Mouse (Mus musculus) 3T3-L1 (cell line): ENCODE data around the gene Cbx2.

ENCODE experiments used
- DNase-seq: peaks from one replicate; pipeline ENCODE4 v3.0.0-alpha.2; 2015; ENCODE audit warnings: low read depth, low spot score

Gene Cbx2

GRCm38 (mm10) chr11:119017506-119017905, 5.3 kb upstream of the Cbx2 start:
- DNase-seq = no peak

- peak; percentile 81 for DNase-seq
These were observed 1.6 kb upstream of the Cbx2 start for GRCm38 (mm10) chr11:119021180-119021579.

GRCm38 (mm10) chr11:119022068-119022894, 481 bp upstream of the Cbx2 start:
- DNase-seq = peak; percentile 21

- peak; percentile 26 for DNase-seq
These were observed 836 bp downstream of the Cbx2 start for GRCm38 (mm10) chr11:119023616-119023980.

GRCm38 (mm10) chr11:119024260-119024659, 1.5 kb downstream of the Cbx2 start:
- peak; percentile 36 for DNase-seq

GRCm38 (mm10) chr11:119026203-119026602, 3.4 kb downstream of the Cbx2 start:
- peak; percentile 27 for DNase-seq

GRCm38 (mm10) chr11:119033874-119034558, 11.3 kb downstream of the Cbx2 start:
- DNase-seq = peak; percentile 81

GRCm38 (mm10) chr11:119034635-119035034, 11.9 kb downstream of the Cbx2 start:
- no peak for DNase-seq

GRCm38 (mm10) chr11:119035094-119035685, 12.4 kb downstream of the Cbx2 start:
- DNase-seq = no peak

GRCm38 (mm10) chr11:119035686-119036165, 13.0 kb downstream of the Cbx2 start:
- no peak for DNase-seq

- no peak for DNase-seq
These were observed 13.7 kb downstream of the Cbx2 start for GRCm38 (mm10) chr11:119036447-119036846.

GRCm38 (mm10) chr11:119036934-119037779, 14.4 kb downstream of the Cbx2 start:
- no peak for DNase-seq

- DNase-seq = peak; percentile 56
These were observed 15.1 kb downstream of the Cbx2 start for GRCm38 (mm10) chr11:119037780-119038401.

- DNase-seq = no peak
These were observed 16.2 kb downstream of the Cbx2 start for GRCm38 (mm10) chr11:119038744-119039484.

GRCm38 (mm10) chr11:119039732-119040512, 17.2 kb downstream of the Cbx2 start:
- DNase-seq = peak; percentile 25

- peak; percentile 99 for DNase-seq
These were observed 18.0 kb downstream of the Cbx2 start, which contains the start of gene Cbx8 for GRCm38 (mm10) chr11:119040600-119041324. Gene Cbx8 (minus strand): TSS chr11:119040969.

GRCm38 (mm10) chr11:119041325-119041716, 18.6 kb downstream of the Cbx2 start:
- peak; percentile 23 for DNase-seq

GRCm38 (mm10) chr11:119041750-119042465, 19.1 kb downstream of the Cbx2 start:
- DNase-seq = no peak
